Mouse (Mus musculus) midbrain, embryonic 16.5 days (tissue): ENCODE data around the gene Rnase13. TPM values are rescaled to one million over a fixed set of nuclear protein-coding genes. Genes with fewer than 3 reads are reported as not detected.

Experiments used
- polyA plus RNA-seq: library from polyadenylated mRNA; unstranded; fragments of >200 nt; fragmentation: Nextera tagmentation; extraction: Ambion mirVana; gene quantifications from 2 replicates; pipeline ENCODE4 v1.2.1, GENCODE M21; 2015

Rnase13 gene
- polyA plus RNA-seq, 1 experiment from 2014 or later: not detected

Other genes starting within 250 kb of the Rnase13 start
- not detected in 2 replicates for gene Gm17079, start 227.3 kb downstream of the Rnase13 start, polyA plus RNA-seq
- not detected in 2 replicates for gene Gm5800, start 205.6 kb downstream of the Rnase13 start, polyA plus RNA-seq
- not detected in 2 replicates for gene Ang4, start 149.2 kb downstream of the Rnase13 start, polyA plus RNA-seq
- gene AY358078, start 122.7 kb downstream of the Rnase13 start, polyA plus RNA-seq: not detected in 2 replicates
- gene Ear6, start 69.1 kb downstream of the Rnase13 start, polyA plus RNA-seq: not detected in 2 replicates
- 86.5 and 92.0 TPM in 2 replicates for gene Mettl17, start 37.9 kb downstream of the Rnase13 start, polyA plus RNA-seq
- gene Slc39a2, start 29.9 kb downstream of the Rnase13 start, polyA plus RNA-seq: 2.2 and 3.1 TPM in 2 replicates
- 196 and 269 TPM in 2 replicates for gene Ndrg2, start 8.6 kb downstream of the Rnase13 start, polyA plus RNA-seq
- not detected in 2 replicates for gene Tppp2, start 4.3 kb downstream of the Rnase13 start, polyA plus RNA-seq
- gene Arhgef40, start 61.9 kb upstream of the Rnase13 start, polyA plus RNA-seq: 78.0 and 79.7 TPM in 2 replicates
- 0.16 and 1.0 TPM in 2 replicates for gene Tmem253, start 92.9 kb upstream of the Rnase13 start, polyA plus RNA-seq
- gene Zfp219, start 98.0 kb upstream of the Rnase13 start, polyA plus RNA-seq: 30.3 and 33.6 TPM in 2 replicates
- gene Olfr221, start 119.7 kb upstream of the Rnase13 start, polyA plus RNA-seq: not detected in 2 replicates
- gene Hnrnpc, start 181.3 kb upstream of the Rnase13 start, polyA plus RNA-seq: 449 and 518 TPM in 2 replicates
- 45.9 and 46.5 TPM in 2 replicates for gene Rpgrip1, start 187.9 kb upstream of the Rnase13 start, polyA plus RNA-seq